In genomic region chr1:168366261-168366660, GRCm38 (mm10) we compare ENCODE assay signal across 21 mouse cellular contexts.
DNase-seq lines count a peak whose midpoint lies in the region; ATAC-seq and TF ChIP-seq lines count a peak whose summit lies in the region.
"Had no signal": no experiment of that assay in that cellular context is flagged by ENCODE, and none has a peak within 500 bp of the region (broad histone marks: within the 10 kb centered on the region; RNA-seq: fewer than 3 reads in every experiment).

No protein-coding gene starts in this region.

- H3K27ac ChIP-seq in liver, adult 2 months (replicated peaks; ENCODE audit: insufficient read depth, low read depth, low read length), result no peak overlapping the region
- H3K27ac ChIP-seq in liver, embryonic 11.5 days (ENCODE audit: low read depth, low read length), result no peak overlapping the region
- 0 out of 2 replicates have a peak overlapping the region, but pooled peaks have one; percentile 31 for H3K27ac ChIP-seq in olfactory bulb, adult 2 months (ENCODE audit: insufficient read depth, low read depth, low read length)
- H3K27ac ChIP-seq in small intestine, adult 2 months (ENCODE audit: insufficient read depth, low read depth, low read length), result 0 out of 2 replicates have a peak overlapping the region, but pooled peaks have one; percentile 16

- peaks cover 2% of the 10 kb centered on the region for H3K4me1 ChIP-seq in liver, adult 2 months (ENCODE audit: control insufficient read depth, insufficient read depth, low read length)
- no peaks in the 10 kb centered on the region for H3K4me1 ChIP-seq in liver, embryonic 11.5 days (replicated peaks; ENCODE audit: control insufficient read depth, insufficient read depth, low read length)
- peaks cover 14% of the 10 kb centered on the region for H3K4me1 ChIP-seq in olfactory bulb, adult 2 months (ENCODE audit: control insufficient read depth, insufficient read depth, low read length)
- H3K4me1 ChIP-seq in small intestine, adult 2 months (ENCODE audit: control insufficient read depth, insufficient read depth, insufficient read length, low read length), result peaks cover 15% of the 10 kb centered on the region; the same call in 1 of the 2 replicates

- H3K79me2 ChIP-seq in liver, adult 2 months (ENCODE audit: control insufficient read depth, insufficient read depth, low read length), result no peaks in the 10 kb centered on the region

- peak; percentile 94 for DNase-seq in liver, adult 2 months (ENCODE audit: extremely low read depth, low read depth, low spot score)
- DNase-seq in liver, embryonic 11.5 days (ENCODE audit: low spot score), result no peak
- DNase-seq in lung, postnatal 14 days, result no peak
- DNase-seq in left cerebral cortex, adult 11 months (ENCODE audit: low spot score), result no peak
- DNase-seq: adrenal gland, adult 2 months; adrenal gland, adult 8-10 months; adrenal gland, postnatal 10 days; adrenal gland, postnatal 14 days; adrenal gland, postnatal 25 days; adrenal gland, postnatal 36 days; B cell, adult 2 months; cerebellum, adult 11 months; cerebellum, adult 11-12 months; cerebellum, adult 18-20 months had no signal

- H3K36me3 ChIP-seq in liver, adult 2 months (ENCODE audit: control insufficient read depth, insufficient read depth, low read length), result 0 out of 2 replicates have a peak, but pooled peaks cover 1% of the 10 kb centered on the region
- peaks cover 3% of the 10 kb centered on the region; the same call in 1 of the 2 replicates for H3K36me3 ChIP-seq in liver, embryonic 11.5 days (ENCODE audit: control insufficient read depth, insufficient read depth, low read length)
- H3K36me3 ChIP-seq in small intestine, adult 2 months (ENCODE audit: control insufficient read depth, insufficient read depth, low read length), result no peaks in the 10 kb centered on the region
- H3K36me3 ChIP-seq: G1E had no signal

- H3K27me3 ChIP-seq in liver, adult 2 months (ENCODE audit: control insufficient read depth, insufficient read depth, low read length), result no peaks in the 10 kb centered on the region
- no peaks in the 10 kb centered on the region for H3K27me3 ChIP-seq in liver, embryonic 11.5 days (replicated peaks; ENCODE audit: control insufficient read depth, insufficient read depth, low read length)
- no peaks in the 10 kb centered on the region for H3K27me3 ChIP-seq in small intestine, adult 2 months (ENCODE audit: control insufficient read depth, insufficient read depth, low read length)
- H3K27me3 ChIP-seq: CH12.LX, Patski had no signal

- H3K9me3 ChIP-seq in liver, embryonic 11.5 days (ENCODE audit: control insufficient read depth, low read length), result no peaks in the 10 kb centered on the region

- WGBS in liver, adult 2 months, result 31% methylated on average over 5 of the region's 5 CpGs
- 90% methylated on average over 5 of the region's 5 CpGs for WGBS in liver, embryonic 11.5 days
- 69% methylated on average over 5 of the region's 5 CpGs for WGBS in olfactory bulb, adult 2 months
- WGBS in small intestine, adult 2 months, result 58% methylated on average over 5 of the region's 5 CpGs

- no peak overlapping the region for H3K4me3 ChIP-seq in liver, adult 2 months (ENCODE audit: insufficient read depth, low read depth, low read length)
- H3K4me3 ChIP-seq in liver, embryonic 11.5 days (ENCODE audit: low read depth, low read length), result no peak overlapping the region
- H3K4me3 ChIP-seq in olfactory bulb, adult 2 months (ENCODE audit: insufficient read depth, low read depth, low read length), result no peak overlapping the region
- no peak overlapping the region for H3K4me3 ChIP-seq in small intestine, adult 2 months (ENCODE audit: low read depth, low read length)

- H3K9ac ChIP-seq in liver, adult 2 months (ENCODE audit: low read depth, low read length), result no peak overlapping the region
- H3K9ac ChIP-seq in liver, embryonic 11.5 days (ENCODE audit: low read depth, low read length), result no peak overlapping the region

- H3K4me2 ChIP-seq in liver, embryonic 11.5 days, result no peak overlapping the region

- ATAC-seq in liver, embryonic 11.5 days (replicated peaks; ENCODE audit: low FRiP score), result no peak
- ATAC-seq: activated CD4-positive, CD25-positive, alpha-beta regulatory T cell, adult 4 months; CD4-positive, CD25-positive, alpha-beta regulatory T cell, adult 4 months; Patski had no signal

- TF ChIP-seq POLR2A in liver, adult 2 months (IDR thresholded peaks at IDR 0.05; ENCODE audit: extremely low read depth, insufficient read depth, low read length), result no peak
- no peak for TF ChIP-seq POLR2A in olfactory bulb, adult 2 months (IDR thresholded peaks at IDR 0.05; ENCODE audit: insufficient read depth, low read depth, low read length)
- no peak for TF ChIP-seq POLR2A in small intestine, adult 2 months (IDR thresholded peaks at IDR 0.05; ENCODE audit: low read depth, low read length)

- TF ChIP-seq CTCF in liver, adult 2 months (IDR thresholded peaks at IDR 0.05; ENCODE audit: low read depth, low read length), result no peak
- no peak for TF ChIP-seq CTCF in olfactory bulb, adult 2 months (IDR thresholded peaks at IDR 0.05; ENCODE audit: insufficient read depth, low read depth, low read length)
- no peak for TF ChIP-seq CTCF in small intestine, adult 2 months (IDR thresholded peaks at IDR 0.05; ENCODE audit: extremely low read depth, insufficient read length, insufficient replicate concordance, low read depth, low read length)

Comparison
In these comparisons a context has a peak if more than half of its experiments do, and no peak if none do; other contexts are left out.
1. H3K27ac ChIP-seq: peak in olfactory bulb, adult 2 months (single experiment) and small intestine, adult 2 months (single experiment); none in liver, adult 2 months (single experiment) and liver, embryonic 11.5 days (single experiment).